8 mouse cellular contexts compared by ENCODE assay signal in the genomic region with DNA sequence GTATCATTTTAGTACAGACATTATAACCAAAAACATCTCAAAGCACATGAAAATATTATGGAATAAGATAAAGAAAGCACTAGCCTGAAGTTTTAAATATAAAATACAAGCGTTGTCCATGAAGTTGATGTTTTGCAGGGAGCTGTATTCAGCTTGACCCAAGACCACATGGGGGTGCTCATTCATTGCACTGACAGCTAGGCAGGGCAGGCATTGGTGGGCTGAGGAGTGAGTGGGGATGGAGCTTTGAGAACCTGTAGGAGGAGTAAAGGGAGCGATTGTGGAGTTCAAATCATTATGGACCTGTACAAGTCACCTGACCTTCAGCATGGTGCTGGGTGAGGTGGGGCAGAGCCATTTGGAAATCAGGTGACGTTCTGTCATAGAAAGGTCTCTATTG. TPM values are rescaled to one million over a fixed set of nuclear protein-coding genes. Genes with fewer than 3 reads are reported as not detected.
DNase-seq lines count a peak whose midpoint lies in the region; ATAC-seq lines count a peak whose summit lies in the region.

No protein-coding gene starts in this region.

- H3K4me2 ChIP-seq in limb, embryonic 13.5 days (replicated peaks) = peak overlapping the region; percentile 60
- peak overlapping the region; percentile 49 for H3K4me2 ChIP-seq in neural tube, embryonic 13.5 days

- peak overlapping the region; percentile 41 for H3K4me3 ChIP-seq in limb, embryonic 13.5 days
- peak overlapping the region; percentile 27 for H3K4me3 ChIP-seq in neural tube, embryonic 13.5 days

- peak; percentile 77 for ATAC-seq in frontal cortex, adult (ENCODE audit: low TSS enrichment)
- ATAC-seq in granulocyte monocyte progenitor cell, adult 5-6 weeks (replicated peaks; ENCODE audit: poor library complexity, severe bottlenecking) = peak; percentile 48
- peak; percentile 86; the same call in 1 of the 2 replicates for ATAC-seq in limb, embryonic 13.5 days (ENCODE audit: low FRiP score, low read depth)
- peak; percentile 79 for ATAC-seq in neural tube, embryonic 13.5 days (ENCODE audit: low read depth)

- peaks cover 11% of the 10 kb centered on the region; the same call in 1 of the 2 replicates for H3K4me1 ChIP-seq in limb, embryonic 13.5 days
- H3K4me1 ChIP-seq in neural tube, embryonic 13.5 days (replicated peaks) = peaks cover 18% of the 10 kb centered on the region

- DNase-seq in frontal cortex, postnatal 36 days (ENCODE audit: low spot score in 2 of 2) = no peak
- DNase-seq in adrenal gland, postnatal 36 days = peak; percentile 17 to 32
- no peak for DNase-seq in ovary, postnatal 14 days (ENCODE audit: low spot score)
- DNase-seq in frontal cortex, postnatal 25 days (ENCODE audit: low spot score in 2 of 2) = no peak

- H3K36me3 ChIP-seq in limb, embryonic 13.5 days = no peaks in the 10 kb centered on the region
- no peaks in the 10 kb centered on the region for H3K36me3 ChIP-seq in neural tube, embryonic 13.5 days

- WGBS in limb, embryonic 13.5 days = 23% methylated on average over 3 of the region's 3 CpGs
- WGBS in neural tube, embryonic 13.5 days = 26% methylated on average over 3 of the region's 3 CpGs

- H3K9ac ChIP-seq in limb, embryonic 13.5 days = no peak overlapping the region
- 0 out of 2 replicates have a peak overlapping the region, but pooled peaks have one; percentile 4 for H3K9ac ChIP-seq in neural tube, embryonic 13.5 days

- 0 out of 2 replicates have a peak overlapping the region, but pooled peaks have one; percentile 33 for H3K27ac ChIP-seq in limb, embryonic 13.5 days
- H3K27ac ChIP-seq in neural tube, embryonic 13.5 days (replicated peaks) = no peak overlapping the region

- H3K27me3 ChIP-seq in limb, embryonic 13.5 days = 0 out of 2 replicates have a peak, but pooled peaks cover 3% of the 10 kb centered on the region
- H3K27me3 ChIP-seq in neural tube, embryonic 13.5 days = peaks cover 28% of the 10 kb centered on the region

- H3K9me3 ChIP-seq in limb, embryonic 13.5 days = no peaks in the 10 kb centered on the region
- no peaks in the 10 kb centered on the region for H3K9me3 ChIP-seq in neural tube, embryonic 13.5 days

RNA-seq across cellular contexts. Expression of gene Hs6st3, which starts 14.1 kb away (rescaled TPM):
- total RNA-seq in adrenal gland, postnatal 36 days (2021) = under 1 TPM; 0.43 to 0.83 TPM
- total RNA-seq in granulocyte monocyte progenitor cell, adult 5-6 weeks (2014; fragmentation: Nextera tagmentation) = not detected in 2 replicates
- total RNA-seq in granulocyte monocyte progenitor cell, adult 5-6 weeks (2017) = not detected in 2 replicates
- polyA plus RNA-seq in limb, embryonic 13.5 days (2015; fragmentation: Nextera tagmentation; extraction: Ambion mirVana) = 0.24 and 0.40 TPM in 2 replicates
- 1.2 and 1.5 TPM in 2 replicates for polyA plus RNA-seq in neural tube, embryonic 13.5 days (2015; fragmentation: Nextera tagmentation; extraction: Ambion mirVana)

RNA-seq across cellular contexts. Expression of gene Uggt2, which starts 24.8 kb away (rescaled TPM):
- 10 to 100 TPM in 1 of 2 experiments, 1 to 10 TPM in 1; 9.5 to 13.2 TPM for total RNA-seq in adrenal gland, postnatal 36 days (2021)
- 0.92 and 8.4 TPM in 2 replicates for total RNA-seq in granulocyte monocyte progenitor cell, adult 5-6 weeks (2014; fragmentation: Nextera tagmentation)
- total RNA-seq in granulocyte monocyte progenitor cell, adult 5-6 weeks (2017) = 0.72 and 4.3 TPM in 2 replicates
- polyA plus RNA-seq in limb, embryonic 13.5 days (2015; fragmentation: Nextera tagmentation; extraction: Ambion mirVana) = 21.1 and 21.3 TPM in 2 replicates
- 15.2 and 16.3 TPM in 2 replicates for polyA plus RNA-seq in neural tube, embryonic 13.5 days (2015; fragmentation: Nextera tagmentation; extraction: Ambion mirVana)

Comparison
In these comparisons a context has a peak if more than half of its experiments do, and no peak if none do; other contexts are left out.
1. DNase-seq: peak in adrenal gland, postnatal 36 days (2 of 2); none in frontal cortex, postnatal 36 days (0 of 2), ovary, postnatal 14 days (single experiment) and frontal cortex, postnatal 25 days (0 of 2).
2. Peak in every context shown above with its lines, with median percentiles within 50 percentile points of each other: ATAC-seq.